Mouse (Mus musculus) MEL (cell line): ENCODE results near the gene Ankrd24. TPM values are rescaled to one million over a fixed set of nuclear protein-coding genes. Genes with fewer than 3 reads are reported as not detected.
A peak's percentile ranks its signal among the peaks of the same experiment; 100 is the strongest.

ENCODE experiments used
- DNase-seq: peaks from one replicate; pipeline ENCODE4 v3.0.0; 2011; ENCODE audit warnings: low read depth, low spot score
- H3K27ac ChIP-seq: 2 replicates; pipeline ENCODE4 v1.5.1; 2012; ENCODE audit warnings: low read depth, mild to moderate bottlenecking, control low read depth, low read length, moderate library complexity; ENCODE audit not compliant: control insufficient read depth
- H3K27me3 ChIP-seq, 2 experiments: fragments of 150-350 bp in 1 of 2; sonication (generic) in 1 of 2; 2 replicates each; pipeline ENCODE4 v1.6.1; 2012; ENCODE audit warnings: low read length in 2 of 2, mild to moderate bottlenecking in 2 of 2, improper control_type of control experiment in 1 of 2, moderate library complexity in 1 of 2; ENCODE audit not compliant: insufficient read depth in 2 of 2, control insufficient read depth in 1 of 2
- H3K36me3 ChIP-seq, 2 experiments: 2 replicates each; pipeline ENCODE4 v1.6.1; 2012 to 2014; ENCODE audit warnings: low read length in 2 of 2, improper control_type of control experiment in 1 of 2, inconsistent platforms in 1 of 2, mild to moderate bottlenecking in 1 of 2; ENCODE audit not compliant: insufficient read depth in 2 of 2, control insufficient read depth in 1 of 2
- H3K4me1 ChIP-seq, 2 experiments: fragments of 150-350 bp in 1 of 2; sonication (generic) in 1 of 2; 2 replicates each; pipeline ENCODE4 v1.6.1; 2012; ENCODE audit warnings: low read length in 2 of 2, improper control_type of control experiment in 1 of 2, mild to moderate bottlenecking in 1 of 2; ENCODE audit not compliant: insufficient read depth in 2 of 2, control insufficient read depth in 1 of 2
- H3K4me3 ChIP-seq, 2 experiments: fragments of 150-350 bp in 1 of 2; sonication (generic) in 1 of 2; 2 replicates each; pipeline ENCODE4 v1.5.1; 2012; ENCODE audit warnings: low read depth in 2 of 2, low read length in 2 of 2, mild to moderate bottlenecking in 2 of 2, moderate library complexity in 2 of 2, control low read depth in 1 of 2, improper control_type of control experiment in 1 of 2; ENCODE audit not compliant: control insufficient read depth in 1 of 2, insufficient read depth in 1 of 2
- H3K79me2 ChIP-seq: 2 replicates; pipeline ENCODE4 v1.6.1; 2012; ENCODE audit warnings: mild to moderate bottlenecking, low read length, moderate library complexity; ENCODE audit not compliant: control insufficient read depth, poor library complexity, insufficient read depth
- H3K9ac ChIP-seq: 2 replicates; pipeline ENCODE4 v1.6.1; 2012; ENCODE audit warnings: low read depth, mild to moderate bottlenecking, control low read depth, low read length, moderate library complexity; ENCODE audit not compliant: control insufficient read depth, poor library complexity, severe bottlenecking
- H3K9me3 ChIP-seq: fragments of 150-350 bp; sonication (generic); replicated peaks from 2 replicates; pipeline ENCODE4 v1.6.1; 2012; ENCODE audit warnings: mild to moderate bottlenecking, low read length, improper control_type of control experiment, moderate library complexity; ENCODE audit not compliant: insufficient read depth
- BHLHE40 ChIP-seq: IDR thresholded peaks from 2 replicates; pipeline ENCODE4 v1.6.1; 2012; ENCODE audit warnings: low read depth, mild to moderate bottlenecking, inconsistent platforms, low read length, improper control_type of control experiment, borderline replicate concordance
- CHD1 ChIP-seq: IDR thresholded peaks from 2 replicates; pipeline ENCODE4 v1.6.1; 2012; ENCODE audit warnings: low read depth, mild to moderate bottlenecking, inconsistent platforms, low read length, improper control_type of control experiment
- CHD2 ChIP-seq: IDR thresholded peaks from 2 replicates; pipeline ENCODE4 v1.6.1; 2011; ENCODE audit warnings: low read length, improper control_type of control experiment
- CTCF ChIP-seq, 3 experiments: IDR thresholded peaks in 2 of 3; conservative IDR thresholded peaks in 1 of 3; 2 replicates each; pipeline ENCODE4 v1.5.1; 2011 to 2012; ENCODE audit warnings: low read length in 3 of 3, low read depth in 2 of 3, mild to moderate bottlenecking in 2 of 3, improper control_type of control experiment in 1 of 3, inconsistent platforms in 1 of 3, mixed read lengths in 1 of 3, moderate library complexity in 1 of 3; ENCODE audit not compliant: control insufficient read depth in 1 of 3, insufficient read depth in 1 of 3, poor library complexity in 1 of 3, severe bottlenecking in 1 of 3
- E2F4 ChIP-seq: IDR thresholded peaks from 2 replicates; pipeline ENCODE4 v1.6.1; 2011; ENCODE audit warnings: low read depth, low read length, improper control_type of control experiment, borderline replicate concordance
- EP300 ChIP-seq, 2 experiments: IDR thresholded peaks; 2 replicates each; pipeline ENCODE4 v1.6.1; 2011; ENCODE audit warnings: improper control_type of control experiment in 2 of 2, low read length in 2 of 2, low read depth in 1 of 2, mild to moderate bottlenecking in 1 of 2
- ETS1 ChIP-seq: IDR thresholded peaks from 2 replicates; pipeline ENCODE4 v1.6.1; 2012; ENCODE audit warnings: low read depth, mild to moderate bottlenecking, inconsistent platforms, low read length, improper control_type of control experiment, moderate library complexity
- GABPA ChIP-seq: IDR thresholded peaks from 2 replicates; pipeline ENCODE4 v1.6.1; 2012; ENCODE audit warnings: low read depth, mild to moderate bottlenecking, inconsistent platforms, low read length, improper control_type of control experiment, moderate library complexity
- GATA1 ChIP-seq: IDR thresholded peaks from 2 replicates; pipeline ENCODE4 v1.6.1; 2011; ENCODE audit warnings: low read depth, low read length, improper control_type of control experiment
- HCFC1 ChIP-seq: IDR thresholded peaks from 2 replicates; pipeline ENCODE4 v1.6.1; 2012; ENCODE audit warnings: low read depth, mild to moderate bottlenecking, inconsistent platforms, low read length, improper control_type of control experiment, moderate library complexity
- JUND ChIP-seq: IDR thresholded peaks from 2 replicates; pipeline ENCODE4 v1.6.1; 2011; ENCODE audit warnings: low read depth, mild to moderate bottlenecking, improper control_type of control experiment, low read length
- KAT2A ChIP-seq: conservative IDR thresholded peaks from 2 replicates; pipeline ENCODE4 v1.6.1; 2012; ENCODE audit warnings: low read depth, low read length, improper control_type of control experiment, inconsistent platforms
- MAFK ChIP-seq: IDR thresholded peaks from 2 replicates; pipeline ENCODE4 v1.6.1; 2011; ENCODE audit warnings: low read depth, mild to moderate bottlenecking, low read length, improper control_type of control experiment, borderline replicate concordance
- MAX ChIP-seq: IDR thresholded peaks from 2 replicates; pipeline ENCODE4 v1.6.1; 2011; ENCODE audit warnings: low read length, improper control_type of control experiment
- MAZ ChIP-seq: IDR thresholded peaks from 2 replicates; pipeline ENCODE4 v1.6.1; 2012; ENCODE audit warnings: low read depth, mild to moderate bottlenecking, inconsistent platforms, low read length, improper control_type of control experiment
- MEF2A ChIP-seq: IDR thresholded peaks from 2 replicates; pipeline ENCODE4 v1.6.1; 2014; ENCODE audit warnings: low read depth, mild to moderate bottlenecking, inconsistent platforms, low read length, improper control_type of control experiment; ENCODE audit not compliant: poor library complexity, insufficient replicate concordance, severe bottlenecking; ENCODE audit errors: extremely low read depth
- MXI1 ChIP-seq: IDR thresholded peaks from 2 replicates; pipeline ENCODE4 v1.6.1; 2011; ENCODE audit warnings: mild to moderate bottlenecking, low read depth, low read length, improper control_type of control experiment
- MYB ChIP-seq: IDR thresholded peaks from 2 replicates; pipeline ENCODE4 v1.6.1; 2011; ENCODE audit warnings: mild to moderate bottlenecking, low read depth, low read length, improper control_type of control experiment
- MYC ChIP-seq: IDR thresholded peaks from 2 replicates; pipeline ENCODE4 v1.6.1; 2011; ENCODE audit warnings: low read depth, mild to moderate bottlenecking, low read length, improper control_type of control experiment, moderate library complexity
- NELFE ChIP-seq: IDR thresholded peaks from 2 replicates; pipeline ENCODE4 v1.6.1; 2011; ENCODE audit warnings: low read depth, low read length, improper control_type of control experiment
- NRF1 ChIP-seq: IDR thresholded peaks from 2 replicates; pipeline ENCODE4 v1.6.1; 2014; ENCODE audit warnings: low read depth, mild to moderate bottlenecking, inconsistent platforms, low read length, improper control_type of control experiment, moderate library complexity; ENCODE audit not compliant: poor library complexity, insufficient read depth, severe bottlenecking
- POLR2A ChIP-seq, 2 experiments: IDR thresholded peaks; 2 replicates each; pipeline ENCODE4 v1.6.1; 2011 to 2012; ENCODE audit warnings: low read length in 2 of 2, mild to moderate bottlenecking in 2 of 2, control low read depth in 1 of 2, improper control_type of control experiment in 1 of 2, low read depth in 1 of 2, moderate library complexity in 1 of 2; ENCODE audit not compliant: control insufficient read depth in 1 of 2, insufficient read depth in 1 of 2, poor library complexity in 1 of 2
- POLR2AphosphoS2 ChIP-seq: IDR thresholded peaks from 2 replicates; pipeline ENCODE4 v1.6.1; 2011; ENCODE audit warnings: low read length, improper control_type of control experiment
- POLR2AphosphoS5 ChIP-seq: IDR thresholded peaks from 2 replicates; pipeline ENCODE4 v1.6.1; 2012; ENCODE audit warnings: low read depth, borderline replicate concordance, mild to moderate bottlenecking, inconsistent platforms, low read length, moderate library complexity, mixed read lengths
- RAD21 ChIP-seq: IDR thresholded peaks from 2 replicates; pipeline ENCODE4 v1.6.1; 2011; ENCODE audit warnings: mild to moderate bottlenecking, low read depth, low read length, improper control_type of control experiment
- RCOR1 ChIP-seq: IDR thresholded peaks from 2 replicates; pipeline ENCODE4 v1.6.1; 2012; ENCODE audit warnings: low read depth, mild to moderate bottlenecking, inconsistent platforms, low read length, improper control_type of control experiment
- SIN3A ChIP-seq: IDR thresholded peaks from 2 replicates; pipeline ENCODE4 v1.6.1; 2012; ENCODE audit warnings: low read length, improper control_type of control experiment, inconsistent platforms
- SMC3 ChIP-seq: IDR thresholded peaks from 2 replicates; pipeline ENCODE4 v1.6.1; 2011; ENCODE audit warnings: low read depth, low read length, improper control_type of control experiment
- TAL1 ChIP-seq: IDR thresholded peaks from 2 replicates; pipeline ENCODE4 v1.6.1; 2012; ENCODE audit warnings: mild to moderate bottlenecking, inconsistent platforms, low read length, moderate library complexity, mixed read lengths
- TBP ChIP-seq: IDR thresholded peaks from 2 replicates; pipeline ENCODE4 v1.8.0; 2011; ENCODE audit warnings: low read depth, low read length, improper control_type of control experiment
- TCF12 ChIP-seq: IDR thresholded peaks from 2 replicates; pipeline ENCODE4 v1.6.1; 2014; ENCODE audit warnings: low read depth, mild to moderate bottlenecking, inconsistent platforms, low read length, improper control_type of control experiment, moderate library complexity
- UBTF ChIP-seq: IDR thresholded peaks from 2 replicates; pipeline ENCODE4 v1.6.1; 2012; ENCODE audit warnings: low read depth, mild to moderate bottlenecking, inconsistent platforms, low read length, improper control_type of control experiment, moderate library complexity, borderline replicate concordance; ENCODE audit not compliant: insufficient read depth
- USF2 ChIP-seq, 2 experiments: IDR thresholded peaks; 2 replicates each; pipeline ENCODE4 v1.6.1; 2011 to 2012; ENCODE audit warnings: improper control_type of control experiment in 2 of 2, low read length in 2 of 2, borderline replicate concordance in 1 of 2, inconsistent platforms in 1 of 2, low read depth in 1 of 2, mild to moderate bottlenecking in 1 of 2; ENCODE audit not compliant: insufficient read depth in 1 of 2
- ZMIZ1 ChIP-seq: IDR thresholded peaks from 2 replicates; pipeline ENCODE4 v1.6.1; 2012; ENCODE audit warnings: low read depth, mild to moderate bottlenecking, inconsistent platforms, low read length, improper control_type of control experiment, moderate library complexity
- ZNF384 ChIP-seq: IDR thresholded peaks from 2 replicates; pipeline ENCODE4 v1.6.1; 2012; ENCODE audit warnings: low read depth, mild to moderate bottlenecking, inconsistent platforms, low read length, improper control_type of control experiment
- polyA plus RNA-seq, 2 experiments: library from polyadenylated mRNA; stranded (reverse) in 1 of 2; unstranded in 1 of 2; fragments of >175 nt in 1 of 2; fragments of >200 nt in 1 of 2; gene quantifications; 2 replicates each; pipeline versions ENCODE4 v1.2.1 to v1.2.4; 2012; ENCODE audit warnings: low replicate concordance in 2 of 2, low read depth in 1 of 2; ENCODE audit not compliant: insufficient read length in 2 of 2, insufficient read depth in 1 of 2, missing spikeins in 1 of 2
- total RNA-seq: library from RNA; depleted of rRNA; stranded (reverse); fragments of 300-350 nt; gene quantifications from 2 replicates; pipeline ENCODE4 v1.2.3, GENCODE M21; 2012

Gene Ankrd24
- total and polyA plus RNA-seq, 3 experiments = 4.5 to 14.6 TPM; not detected in 1

- no peaks in the 10 kb centered on the region; a peak in 1 of 4 replicates for H3K36me3 ChIP-seq
- H3K9ac ChIP-seq = peak within 1 kb of the TSS; percentile 93
- H3K9me3 ChIP-seq = no peaks in the 10 kb centered on the region
- peak within 1 kb of the TSS; percentile 70 to 90 for H3K4me3 ChIP-seq
- H3K79me2 ChIP-seq = peaks cover 4% of the 10 kb centered on the region; the same call in 1 of the 2 replicates
- peak; percentile 98 for DNase-seq
- peaks cover 2 to 19% of the 10 kb centered on the region in 2 experiments; a peak in 3 of 4 replicates for H3K4me1 ChIP-seq
- no peaks in the 10 kb centered on the region for H3K27me3 ChIP-seq
- peak within 1 kb of the TSS; percentile 93 for H3K27ac ChIP-seq
- TF ChIP-seq MAZ = peak; percentile 89
- no peak for TF ChIP-seq E2F4
- TF ChIP-seq EP300 (IDR thresholded peaks at IDR 0.05; ENCODE audit: low read depth in 1 of 2, low read length in 2 of 2) = peak in 1 of 2 experiments; percentile 40; a peak in 1 of 4 replicates
- TF ChIP-seq POLR2A (IDR thresholded peaks at IDR 0.05; ENCODE audit: control insufficient read depth in 1 of 2, insufficient read depth in 1 of 2, low read depth in 1 of 2, low read length in 2 of 2, poor library complexity in 1 of 2) = peak; percentile 69 to 95; a peak in 3 of 4 replicates
- TF ChIP-seq RCOR1 = 0 out of 2 replicates have a peak, but pooled peaks have one; percentile 11
- TF ChIP-seq KAT2A = peak; percentile 69; the same call in 1 of the 2 replicates
- TF ChIP-seq NRF1 = peak; percentile 88
- TF ChIP-seq CTCF (IDR thresholded peaks at IDR 0.05 in 2 of 3, conservative IDR thresholded peaks at IDR 0.05 in 1 of 3; ENCODE audit: control insufficient read depth in 1 of 3, insufficient read depth in 1 of 3, low read depth in 2 of 3, low read length in 3 of 3, poor library complexity in 1 of 3, severe bottlenecking in 1 of 3) = no peak
- no peak for TF ChIP-seq CHD2
- TF ChIP-seq POLR2AphosphoS2 = peak; percentile 94
- TF ChIP-seq TCF12 = no peak; the same call in 1 of the 2 replicates
- TF ChIP-seq NELFE = peak; percentile 91
- no peak for TF ChIP-seq TAL1
- TF ChIP-seq MAFK = no peak
- TF ChIP-seq SMC3 = no peak
- TF ChIP-seq MAX = peak; percentile 4; the same call in 1 of the 2 replicates
- no peak for TF ChIP-seq CHD1
- peak; percentile 61; the same call in 1 of the 2 replicates for TF ChIP-seq ETS1
- no peak for TF ChIP-seq BHLHE40
- TF ChIP-seq GABPA = no peak
- no peak; the same call in 1 of the 2 replicates for TF ChIP-seq MYB
- TF ChIP-seq RAD21 = no peak
- no peak for TF ChIP-seq JUND
- TF ChIP-seq USF2 (IDR thresholded peaks at IDR 0.05; ENCODE audit: borderline replicate concordance in 1 of 2, insufficient read depth in 1 of 2, low read depth in 1 of 2, low read length in 2 of 2) = no peak
- no peak for TF ChIP-seq UBTF
- no peak for TF ChIP-seq MEF2A
- TF ChIP-seq MXI1 = peak; percentile 41; the same call in 1 of the 2 replicates
- peak; percentile 44; the same call in 1 of the 2 replicates for TF ChIP-seq MYC
- TF ChIP-seq SIN3A = peak; percentile 89; the same call in 1 of the 2 replicates
- TF ChIP-seq HCFC1 = peak; percentile 95
- peak; percentile 75 for TF ChIP-seq TBP
- TF ChIP-seq GATA1 = peak; percentile 19; the same call in 1 of the 2 replicates
- no peak for TF ChIP-seq POLR2AphosphoS5
- peak; percentile 94; the same call in 1 of the 2 replicates for TF ChIP-seq ZMIZ1
- no peak for TF ChIP-seq ZNF384
Measured at GRCm38 (mm10) chr10:81626994-81627835, 1.1 kb upstream of the Ankrd24 start, which contains the start of gene Sirt6. TSS of gene Sirt6 (minus strand) at chr10:81627797.
